Mouse (Mus musculus) neural tube, embryonic 15.5 days (tissue): ENCODE data around the gene Nppa. TPM values are rescaled to one million over a fixed set of nuclear protein-coding genes. Genes with fewer than 3 reads are reported as not detected.

ENCODE experiments used
- ATAC-seq: fragments of 200-750 bp; cut with Nextera tagmentation; 2 replicates; pipeline ENCODE4 v1.8.0; 2017; ENCODE audit warnings: mild to moderate bottlenecking, moderate TSS enrichment, moderate library complexity; ENCODE audit not compliant: low FRiP score
- H3K27ac ChIP-seq: fragments of 300-500 bp; sonication (generic); replicated peaks from 2 replicates; pipeline ENCODE4 v1.5.1; 2015; ENCODE audit warnings: mild to moderate bottlenecking, inconsistent platforms
- H3K27me3 ChIP-seq: fragments of 300-500 bp; sonication (generic); replicated peaks from 2 replicates; pipeline ENCODE4 v1.6.1; 2015; ENCODE audit warnings: inconsistent platforms
- H3K36me3 ChIP-seq: fragments of 300-500 bp; sonication (generic); 2 replicates; pipeline ENCODE4 v1.6.1; 2015; ENCODE audit warnings: inconsistent platforms
- H3K4me1 ChIP-seq: fragments of 300-500 bp; sonication (generic); 2 replicates; pipeline ENCODE4 v1.6.1; 2015; ENCODE audit warnings: inconsistent platforms
- H3K4me2 ChIP-seq: fragments of 300-500 bp; sonication (generic); 2 replicates; pipeline ENCODE4 v1.6.1; 2015; ENCODE audit warnings: inconsistent platforms, mild to moderate bottlenecking, moderate library complexity
- H3K4me3 ChIP-seq: fragments of 300-500 bp; sonication (generic); replicated peaks from 2 replicates; pipeline ENCODE4 v1.5.1; 2015; ENCODE audit warnings: mild to moderate bottlenecking, inconsistent platforms
- H3K9ac ChIP-seq: fragments of 300-500 bp; sonication (generic); replicated peaks from 2 replicates; pipeline ENCODE4 v1.6.1; 2015; ENCODE audit warnings: mild to moderate bottlenecking, inconsistent platforms
- H3K9me3 ChIP-seq: fragments of 300-500 bp; sonication (generic); replicated peaks from 2 replicates; pipeline ENCODE4 v1.6.1; 2016; ENCODE audit warnings: inconsistent platforms
- WGBS: fragments of 180-500 bp; shearing (Covaris S2); methylation state at CpG from one replicate; pipeline ENCODE4 v1.1.7; 2015; ENCODE audit warnings: mixed read lengths; 5-methylcytosine and 5-hydroxymethylcytosine counted together
- polyA plus RNA-seq: library from polyadenylated mRNA; unstranded; fragments of >200 nt; fragmentation: Nextera tagmentation; extraction: Ambion mirVana; gene quantifications from 2 replicates; pipeline ENCODE4 v1.2.1, GENCODE M21; 2015

Gene Nppa
- polyA plus RNA-seq, 1 experiment from 2014 or later, result 1.6 TPM

- no peaks in the 10 kb centered on the region for H3K4me1 ChIP-seq
- H3K27ac ChIP-seq, result no peak overlapping the region
- no peak overlapping the region for H3K9ac ChIP-seq
- 77% methylated on average over 7 of the region's 7 CpGs for WGBS
- no peak for ATAC-seq
- no peaks in the 10 kb centered on the region for H3K27me3 ChIP-seq
- no peak overlapping the region for H3K4me2 ChIP-seq
- no peaks in the 10 kb centered on the region for H3K9me3 ChIP-seq
- H3K4me3 ChIP-seq, result no peak overlapping the region
- no peaks in the 10 kb centered on the region for H3K36me3 ChIP-seq
These were observed 21.1 kb upstream of the Nppa start for GRCm38 (mm10) chr4:147979441-147979860.

GRCm38 (mm10) chr4:147985205-147986132, 15.1 kb upstream of the Nppa start, which contains the start of gene Nppb:
TSS of gene Nppb (plus strand) at chr4:147985788.
- 38% methylated on average over 20 of the region's 20 CpGs for WGBS

GRCm38 (mm10) chr4:147993571-147994095, 6.9 kb upstream of the Nppa start:
- no peak for ATAC-seq
- no peaks in the 10 kb centered on the region for H3K36me3 ChIP-seq
- no peaks in the 10 kb centered on the region for H3K9me3 ChIP-seq
- H3K4me1 ChIP-seq, result no peaks in the 10 kb centered on the region; the same call in 1 of the 2 replicates
- H3K4me3 ChIP-seq, result no peak overlapping the region
- no peaks in the 10 kb centered on the region for H3K27me3 ChIP-seq
- H3K4me2 ChIP-seq, result no peak overlapping the region
- 66% methylated on average over 7 of the region's 7 CpGs for WGBS
- H3K9ac ChIP-seq, result no peak overlapping the region
- H3K27ac ChIP-seq, result no peak overlapping the region

More at GRCm38 (mm10) chr4:147985205-147986132, 15.1 kb upstream of the Nppa start, which contains the start of gene Nppb:
- no peak within 1 kb of the TSS for H3K4me3 ChIP-seq
- no peak within 1 kb of the TSS for H3K27ac ChIP-seq
- no peaks in the 10 kb centered on the region for H3K36me3 ChIP-seq
- H3K4me2 ChIP-seq, result no peak within 1 kb of the TSS
- no peaks in the 10 kb centered on the region for H3K27me3 ChIP-seq
- no peak for ATAC-seq
- no peaks in the 10 kb centered on the region for H3K9me3 ChIP-seq
- no peaks in the 10 kb centered on the region for H3K4me1 ChIP-seq
- no peak within 1 kb of the TSS for H3K9ac ChIP-seq

GRCm38 (mm10) chr4:147995311-147995710, 5.2 kb upstream of the Nppa start:
- no peak overlapping the region for H3K27ac ChIP-seq
- no peak for ATAC-seq
- H3K4me2 ChIP-seq, result no peak overlapping the region
- no peaks in the 10 kb centered on the region for H3K27me3 ChIP-seq
- WGBS, result 87% methylated on average over 3 of the region's 3 CpGs
- no peaks in the 10 kb centered on the region for H3K36me3 ChIP-seq
- no peak overlapping the region for H3K4me3 ChIP-seq
- peaks cover 10% of the 10 kb centered on the region for H3K4me1 ChIP-seq
- H3K9ac ChIP-seq, result no peak overlapping the region
- no peaks in the 10 kb centered on the region for H3K9me3 ChIP-seq

GRCm38 (mm10) chr4:148001013-148001789, 679 bp downstream of the Nppa start:
- Histone ChIP-seq H3K9ac (no peak overlapping the region), H3K4me2 (no peak overlapping the region), H3K27ac (peak overlapping the region; percentile 19; the same call in 1 of the 2 replicates), H3K27me3 (no peaks in the 10 kb centered on the region), H3K4me3 (no peak overlapping the region), H3K4me1 (peaks cover 27% of the 10 kb centered on the region), H3K36me3 (peaks cover 32% of the 10 kb centered on the region), H3K9me3 (no peaks in the 10 kb centered on the region)
- 0 out of 2 replicates have a peak, but pooled peaks have one; percentile 26 for ATAC-seq
- WGBS, result 65% methylated on average over 17 of the region's 17 CpGs

GRCm38 (mm10) chr4:148001866-148002265, 1.3 kb downstream of the Nppa start:
- ATAC-seq, result no peak
- WGBS, result 36% methylated on average over 8 of the region's 8 CpGs
- Histone ChIP-seq H3K4me1 (peaks cover 27% of the 10 kb centered on the region), H3K4me2 (no peak overlapping the region), H3K36me3 (peaks cover 38% of the 10 kb centered on the region), H3K4me3 (no peak overlapping the region), H3K27me3 (no peaks in the 10 kb centered on the region), H3K9me3 (no peaks in the 10 kb centered on the region), H3K9ac (no peak overlapping the region), H3K27ac (peak overlapping the region; percentile 19; the same call in 1 of the 2 replicates)

GRCm38 (mm10) chr4:148004361-148004760, 3.8 kb downstream of the Nppa start:
- no peak overlapping the region for H3K9ac ChIP-seq
- no peak for ATAC-seq
- H3K4me1 ChIP-seq, result peaks cover 25% of the 10 kb centered on the region
- H3K4me3 ChIP-seq, result no peak overlapping the region
- H3K27me3 ChIP-seq, result no peaks in the 10 kb centered on the region
- H3K9me3 ChIP-seq, result no peaks in the 10 kb centered on the region
- no peak overlapping the region for H3K27ac ChIP-seq
- no peak overlapping the region for H3K4me2 ChIP-seq
- H3K36me3 ChIP-seq, result peaks cover 63% of the 10 kb centered on the region
- 86% methylated on average over 7 of the region's 7 CpGs for WGBS

GRCm38 (mm10) chr4:148008412-148008811, 7.9 kb downstream of the Nppa start:
- Histone ChIP-seq H3K9me3 (no peaks in the 10 kb centered on the region), H3K9ac (no peak overlapping the region), H3K36me3 (peaks cover 99% of the 10 kb centered on the region), H3K4me3 (no peak overlapping the region), H3K4me1 (no peaks in the 10 kb centered on the region), H3K4me2 (no peak overlapping the region), H3K27me3 (no peaks in the 10 kb centered on the region), H3K27ac (no peak overlapping the region)
- WGBS, result 86% methylated on average over 4 of the region's 4 CpGs
- ATAC-seq, result no peak

- Histone ChIP-seq H3K9me3 (no peaks in the 10 kb centered on the region), H3K4me3 (no peak overlapping the region), H3K4me2 (no peak overlapping the region), H3K36me3 (peaks cover 100% of the 10 kb centered on the region), H3K4me1 (no peaks in the 10 kb centered on the region), H3K27ac (no peak overlapping the region), H3K27me3 (no peaks in the 10 kb centered on the region), H3K9ac (no peak overlapping the region)
- ATAC-seq, result no peak
- 96% methylated on average over 2 of the region's 2 CpGs for WGBS
These were observed 9.1 kb downstream of the Nppa start for GRCm38 (mm10) chr4:148009641-148010040.

GRCm38 (mm10) chr4:148011332-148011731, 10.8 kb downstream of the Nppa start:
- Histone ChIP-seq H3K9ac (no peak overlapping the region), H3K9me3 (no peaks in the 10 kb centered on the region), H3K4me2 (no peak overlapping the region), H3K36me3 (peaks cover 100% of the 10 kb centered on the region), H3K4me1 (no peaks in the 10 kb centered on the region), H3K4me3 (no peak overlapping the region), H3K27me3 (no peaks in the 10 kb centered on the region), H3K27ac (no peak overlapping the region)
- no peak for ATAC-seq
- 58% methylated on average over 3 of the region's 3 CpGs for WGBS

GRCm38 (mm10) chr4:148012216-148012615, 11.7 kb downstream of the Nppa start:
- H3K27me3 ChIP-seq, result no peaks in the 10 kb centered on the region
- 98% methylated on average over 4 of the region's 4 CpGs for WGBS
- H3K9ac ChIP-seq, result no peak overlapping the region
- peaks cover 100% of the 10 kb centered on the region for H3K36me3 ChIP-seq
- no peak for ATAC-seq
- H3K4me1 ChIP-seq, result no peaks in the 10 kb centered on the region
- H3K4me2 ChIP-seq, result no peak overlapping the region
- no peaks in the 10 kb centered on the region for H3K9me3 ChIP-seq
- no peak overlapping the region for H3K4me3 ChIP-seq
- H3K27ac ChIP-seq, result no peak overlapping the region
